ENCODE assay signal across 21 mouse cellular contexts in the genomic region with DNA sequence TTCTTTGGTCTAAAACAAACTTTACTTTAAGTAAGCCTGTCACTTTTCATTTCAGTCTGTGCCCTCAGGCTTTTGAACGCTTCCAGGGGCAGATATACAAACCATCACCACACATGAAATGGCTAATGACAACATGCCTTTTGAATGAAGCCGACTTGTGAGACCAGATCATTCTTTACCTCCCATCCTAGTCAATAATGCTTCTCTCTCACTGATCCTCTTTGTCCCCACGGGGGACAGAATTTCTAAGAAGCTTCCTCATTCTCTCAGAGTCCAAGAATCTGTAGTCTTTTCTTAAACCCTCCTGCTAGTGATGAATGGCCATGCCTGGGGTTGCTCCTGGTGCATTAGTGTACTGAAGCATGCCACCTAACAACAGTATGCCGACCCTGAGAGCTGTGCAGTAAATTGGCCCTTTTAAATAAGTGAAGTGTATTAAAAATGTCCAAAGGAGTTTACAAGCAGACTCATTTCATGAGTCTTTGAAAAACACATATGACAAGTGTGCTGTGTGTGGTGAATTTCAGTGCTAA.
DNase-seq lines count a peak whose midpoint lies in the region; ATAC-seq and TF ChIP-seq lines count a peak whose summit lies in the region.
"Had no signal": no experiment of that assay in that cellular context is flagged by ENCODE, and none has a peak within 500 bp of the region (broad histone marks: within the 10 kb centered on the region; RNA-seq: fewer than 3 reads in every experiment).

No protein-coding gene starts in this region.

- no peak for TF ChIP-seq CTCF in liver, postnatal 0 days (IDR thresholded peaks at IDR 0.05; ENCODE audit: low read depth)

- DNase-seq in forebrain, embryonic 14.5 days (ENCODE audit: low spot score), result peak; percentile 29
- DNase-seq in embryo, embryonic 10.5 days (ENCODE audit: low spot score), result peak; percentile 43
- DNase-seq in liver, postnatal 0 days, result no peak
- DNase-seq: B cell, adult 2 months; cerebellum, adult 8-10 months; gastrocnemius, postnatal 10 days; heart, adult 18-20 months; kidney, adult 11 months; kidney, postnatal 14 days; spleen, adult 18-20 months; thymus, postnatal 36 days had no signal

- H3K9me3 ChIP-seq in forebrain, embryonic 14.5 days (replicated peaks; ENCODE audit: control insufficient read depth, low read length), result no peaks in the 10 kb centered on the region
- no peaks in the 10 kb centered on the region for H3K9me3 ChIP-seq in forebrain, embryonic 15.5 days
- H3K9me3 ChIP-seq in midbrain, embryonic 12.5 days, result no peaks in the 10 kb centered on the region
- H3K9me3 ChIP-seq in midbrain, embryonic 16.5 days (replicated peaks; ENCODE audit: control insufficient read depth, low read length, poor library complexity, severe bottlenecking), result no peaks in the 10 kb centered on the region
- H3K9me3 ChIP-seq in neural tube, embryonic 14.5 days (ENCODE audit: control insufficient read depth, low read length), result no peaks in the 10 kb centered on the region
- H3K9me3 ChIP-seq in liver, postnatal 0 days (ENCODE audit: low read length), result no peaks in the 10 kb centered on the region
- H3K9me3 ChIP-seq: heart, embryonic 13.5 days; limb, embryonic 15.5 days; liver, embryonic 15.5 days had no signal

- H3K27ac ChIP-seq in forebrain, embryonic 14.5 days (ENCODE audit: low read depth, low read length), result no peak overlapping the region
- no peak overlapping the region for H3K27ac ChIP-seq in forebrain, embryonic 15.5 days (replicated peaks)
- no peak overlapping the region for H3K27ac ChIP-seq in midbrain, embryonic 12.5 days (replicated peaks)
- no peak overlapping the region for H3K27ac ChIP-seq in midbrain, embryonic 16.5 days (ENCODE audit: low read length)
- H3K27ac ChIP-seq in neural tube, embryonic 14.5 days (ENCODE audit: low read depth, low read length), result no peak overlapping the region
- H3K27ac ChIP-seq in liver, postnatal 0 days (ENCODE audit: low read depth), result no peak overlapping the region
- H3K27ac ChIP-seq: heart, embryonic 13.5 days; limb, embryonic 15.5 days; liver, embryonic 15.5 days had no signal

- no peak overlapping the region for H3K4me3 ChIP-seq in forebrain, embryonic 14.5 days (ENCODE audit: low read depth, low read length)
- no peak overlapping the region for H3K4me3 ChIP-seq in forebrain, embryonic 15.5 days
- no peak overlapping the region for H3K4me3 ChIP-seq in midbrain, embryonic 12.5 days
- H3K4me3 ChIP-seq in midbrain, embryonic 16.5 days (ENCODE audit: low read depth, low read length), result no peak overlapping the region
- H3K4me3 ChIP-seq in neural tube, embryonic 14.5 days (ENCODE audit: low read depth, low read length), result no peak overlapping the region
- no peak overlapping the region for H3K4me3 ChIP-seq in liver, postnatal 0 days (ENCODE audit: low read depth, low read length)
- H3K4me3 ChIP-seq: heart, embryonic 13.5 days; limb, embryonic 15.5 days; liver, embryonic 15.5 days; myocyte had no signal

- no peak overlapping the region for H3K9ac ChIP-seq in forebrain, embryonic 14.5 days (ENCODE audit: low read length)
- no peak overlapping the region for H3K9ac ChIP-seq in forebrain, embryonic 15.5 days (replicated peaks)
- H3K9ac ChIP-seq in midbrain, embryonic 12.5 days (replicated peaks), result no peak overlapping the region
- H3K9ac ChIP-seq in midbrain, embryonic 16.5 days (ENCODE audit: low read depth, low read length), result no peak overlapping the region
- H3K9ac ChIP-seq in neural tube, embryonic 14.5 days (replicated peaks; ENCODE audit: low read depth, low read length), result no peak overlapping the region
- no peak overlapping the region for H3K9ac ChIP-seq in liver, postnatal 0 days (replicated peaks)
- H3K9ac ChIP-seq: heart, embryonic 13.5 days; limb, embryonic 15.5 days; liver, embryonic 15.5 days had no signal

- H3K4me2 ChIP-seq in forebrain, embryonic 14.5 days (ENCODE audit: low read length), result no peak overlapping the region
- no peak overlapping the region for H3K4me2 ChIP-seq in forebrain, embryonic 15.5 days (replicated peaks)
- H3K4me2 ChIP-seq in midbrain, embryonic 12.5 days (replicated peaks), result no peak overlapping the region
- H3K4me2 ChIP-seq in midbrain, embryonic 16.5 days (ENCODE audit: low read length), result no peak overlapping the region
- H3K4me2 ChIP-seq in neural tube, embryonic 14.5 days (ENCODE audit: low read depth, low read length), result no peak overlapping the region
- H3K4me2 ChIP-seq in liver, postnatal 0 days (ENCODE audit: low read depth, low read length), result no peak overlapping the region
- H3K4me2 ChIP-seq: heart, embryonic 13.5 days; limb, embryonic 15.5 days; liver, embryonic 15.5 days had no signal

- no peak for TF ChIP-seq EP300 in liver, postnatal 0 days (IDR thresholded peaks at IDR 0.05; ENCODE audit: low read depth)

- WGBS in forebrain, embryonic 14.5 days, result 1% methylated on average over 4 of the region's 4 CpGs
- 1% methylated on average over 4 of the region's 4 CpGs for WGBS in forebrain, embryonic 15.5 days
- 4% methylated on average over 4 of the region's 4 CpGs for WGBS in midbrain, embryonic 12.5 days
- WGBS in midbrain, embryonic 16.5 days, result 4% methylated on average over 4 of the region's 4 CpGs
- WGBS in neural tube, embryonic 14.5 days, result 8% methylated on average over 4 of the region's 4 CpGs
- WGBS in liver, postnatal 0 days (ENCODE audit: insufficient replicate concordance), result 64% methylated on average over 4 of the region's 4 CpGs

- no peaks in the 10 kb centered on the region for H3K36me3 ChIP-seq in forebrain, embryonic 14.5 days (ENCODE audit: control insufficient read depth, insufficient read depth, low read length)
- no peaks in the 10 kb centered on the region for H3K36me3 ChIP-seq in forebrain, embryonic 15.5 days
- H3K36me3 ChIP-seq in midbrain, embryonic 12.5 days, result no peaks in the 10 kb centered on the region
- H3K36me3 ChIP-seq in midbrain, embryonic 16.5 days (ENCODE audit: control insufficient read depth, insufficient read depth, low read length), result no peaks in the 10 kb centered on the region
- no peaks in the 10 kb centered on the region for H3K36me3 ChIP-seq in neural tube, embryonic 14.5 days (ENCODE audit: control insufficient read depth, insufficient read depth, low read length)
- no peaks in the 10 kb centered on the region for H3K36me3 ChIP-seq in liver, postnatal 0 days (replicated peaks; ENCODE audit: insufficient read depth, low read length)
- H3K36me3 ChIP-seq: heart, embryonic 13.5 days; limb, embryonic 15.5 days; liver, embryonic 15.5 days had no signal

- ATAC-seq in forebrain, embryonic 14.5 days, result peak; percentile 60; the same call in 1 of the 2 replicates
- ATAC-seq in forebrain, embryonic 15.5 days (replicated peaks), result no peak
- peak; percentile 57 for ATAC-seq in midbrain, embryonic 12.5 days (ENCODE audit: low FRiP score, low read depth)
- ATAC-seq in midbrain, embryonic 16.5 days, result no peak; the same call in 1 of the 2 replicates
- ATAC-seq in neural tube, embryonic 14.5 days (ENCODE audit: low read depth), result peak; percentile 61; the same call in 1 of the 2 replicates
- no peak for ATAC-seq in liver, postnatal 0 days
- no peak for ATAC-seq in megakaryocyte, adult 5-6 weeks (ENCODE audit: poor library complexity, severe bottlenecking)
- ATAC-seq: lung, postnatal 0 days had no signal

- peaks cover 7% of the 10 kb centered on the region; the same call in 1 of the 2 replicates for H3K4me1 ChIP-seq in forebrain, embryonic 14.5 days (ENCODE audit: control insufficient read depth, insufficient read depth, low read length)
- H3K4me1 ChIP-seq in forebrain, embryonic 15.5 days, result 0 out of 2 replicates have a peak, but pooled peaks cover 5% of the 10 kb centered on the region
- peaks cover 3% of the 10 kb centered on the region; the same call in 1 of the 2 replicates for H3K4me1 ChIP-seq in midbrain, embryonic 12.5 days
- no peaks in the 10 kb centered on the region for H3K4me1 ChIP-seq in midbrain, embryonic 16.5 days (ENCODE audit: control insufficient read depth, insufficient read depth, low read length)
- H3K4me1 ChIP-seq in neural tube, embryonic 14.5 days (ENCODE audit: control insufficient read depth, insufficient read depth, low read length), result no peaks in the 10 kb centered on the region
- no peaks in the 10 kb centered on the region for H3K4me1 ChIP-seq in liver, postnatal 0 days (ENCODE audit: insufficient read depth)
- H3K4me1 ChIP-seq: heart, embryonic 13.5 days; limb, embryonic 15.5 days; liver, embryonic 15.5 days had no signal

- no peaks in the 10 kb centered on the region for H3K27me3 ChIP-seq in forebrain, embryonic 14.5 days (replicated peaks; ENCODE audit: control insufficient read depth, insufficient read depth, low read length)
- no peaks in the 10 kb centered on the region for H3K27me3 ChIP-seq in forebrain, embryonic 15.5 days
- H3K27me3 ChIP-seq in midbrain, embryonic 12.5 days, result no peaks in the 10 kb centered on the region
- no peaks in the 10 kb centered on the region for H3K27me3 ChIP-seq in midbrain, embryonic 16.5 days (ENCODE audit: control insufficient read depth, insufficient read depth, low read depth, low read length)
- H3K27me3 ChIP-seq in neural tube, embryonic 14.5 days (ENCODE audit: control insufficient read depth, insufficient read depth, low read length), result no peaks in the 10 kb centered on the region
- no peaks in the 10 kb centered on the region for H3K27me3 ChIP-seq in liver, postnatal 0 days (ENCODE audit: insufficient read depth, low read length)
- H3K27me3 ChIP-seq: heart, embryonic 13.5 days; limb, embryonic 15.5 days; liver, embryonic 15.5 days had no signal

Comparison
In these comparisons a context has a peak if more than half of its experiments do, and no peak if none do; other contexts are left out.
1. ATAC-seq: peak in forebrain, embryonic 14.5 days (single experiment), midbrain, embryonic 12.5 days (single experiment) and neural tube, embryonic 14.5 days (single experiment); none in forebrain, embryonic 15.5 days (single experiment), midbrain, embryonic 16.5 days (single experiment), liver, postnatal 0 days (single experiment) and megakaryocyte, adult 5-6 weeks (single experiment).